Mouse (Mus musculus): ENCODE results near the gene Suco.

Suco gene

GRCm38 (mm10) chr1:161894126-161894525, 17.6 kb upstream of the Suco start:
- DNase-seq (ENCODE audit: low spot score) = no peak

DNA sequence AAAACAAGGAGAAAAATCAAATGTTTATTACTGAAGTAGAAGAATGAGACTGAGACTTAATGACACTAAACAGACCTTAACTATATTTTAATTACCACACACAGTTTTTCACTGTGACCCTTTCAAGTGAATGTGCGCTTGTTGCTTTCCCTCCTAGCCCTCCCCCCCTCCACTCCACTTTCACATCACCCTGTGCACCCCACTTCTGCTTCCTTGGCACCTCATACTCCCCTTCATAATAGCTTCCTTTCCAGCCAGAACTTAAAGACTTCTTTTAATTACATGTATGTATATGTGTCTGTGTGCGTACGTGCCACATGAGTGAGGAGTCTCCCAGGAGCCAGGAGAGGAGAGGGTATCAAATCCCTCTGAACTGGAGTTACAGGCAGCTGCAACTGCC, 12.3 kb upstream of the Suco start:
- no peak for DNase-seq (ENCODE audit: low spot score)

- DNase-seq (ENCODE audit: low spot score) = no peak
Observed at GRCm38 (mm10) chr1:161887679-161888260, 11.3 kb upstream of the Suco start.

DNA sequence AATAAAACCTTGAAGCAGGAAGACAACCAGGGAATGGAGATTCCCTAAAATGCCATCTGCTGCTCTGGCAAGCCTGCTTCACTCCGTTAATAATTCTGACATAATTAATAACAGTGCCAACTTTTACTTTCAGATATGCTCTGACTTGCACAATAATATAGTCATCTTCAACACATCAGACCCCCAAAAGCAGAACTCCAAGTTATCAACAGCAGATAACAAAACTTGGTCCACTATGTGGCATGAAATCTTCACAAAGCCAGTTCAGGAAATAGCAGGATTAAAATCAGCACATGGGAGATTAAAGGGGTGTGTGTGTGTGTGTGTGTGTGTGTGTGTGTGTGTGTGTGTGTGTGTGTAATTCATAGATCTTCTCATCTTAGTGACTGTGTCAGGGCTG, 9.3 kb upstream of the Suco start:
- no peak for DNase-seq (ENCODE audit: low spot score)

GRCm38 (mm10) chr1:161877580-161878142, 1.2 kb upstream of the Suco start:
- DNase-seq (ENCODE audit: low spot score) = no peak

- DNase-seq (ENCODE audit: low spot score) = peak; percentile 43
Observed at GRCm38 (mm10) chr1:161875706-161876552, 553 bp downstream of the Suco start.

DNA sequence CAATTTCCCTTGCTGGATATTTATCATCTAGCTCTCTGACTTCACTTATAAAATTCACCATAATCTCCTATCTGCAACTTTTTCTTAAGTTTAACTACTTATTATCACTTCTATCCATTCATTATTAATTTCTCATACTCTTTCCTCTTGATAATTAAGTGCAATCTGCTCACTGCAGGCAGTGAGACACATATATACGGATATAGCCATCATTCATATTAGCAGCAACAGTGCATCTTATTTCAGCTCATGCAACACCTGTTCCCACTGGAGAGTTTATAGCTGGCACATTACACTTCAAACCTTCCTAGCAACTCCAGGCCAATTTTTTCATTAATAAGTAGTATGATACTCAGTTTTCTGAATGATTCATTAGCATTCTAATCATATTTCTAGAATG, 7.1 kb downstream of the Suco start:
- no peak for DNase-seq (ENCODE audit: low spot score)

- DNase-seq (ENCODE audit: low spot score) = no peak
Observed at GRCm38 (mm10) chr1:161868413-161868812, 8.1 kb downstream of the Suco start.

DNA sequence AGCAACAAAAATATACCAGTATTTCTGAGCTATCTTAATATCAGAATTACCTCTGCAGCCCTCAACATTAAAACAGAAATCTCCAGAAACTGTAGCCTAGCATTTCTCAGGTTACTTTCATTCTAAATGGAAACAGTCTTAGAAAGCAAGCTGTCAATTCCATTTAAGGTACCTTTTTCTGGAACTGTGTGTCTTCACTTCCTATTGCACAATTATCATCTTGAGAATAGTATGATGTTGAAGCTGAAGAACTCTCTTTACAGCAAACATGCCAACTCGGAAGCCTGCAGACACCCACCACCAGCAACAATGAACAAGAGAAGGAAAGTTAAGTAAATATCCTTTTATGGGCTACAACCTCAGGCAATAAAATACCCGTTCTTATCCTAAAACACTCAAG, 12.7 kb downstream of the Suco start:
- no peak for DNase-seq (ENCODE audit: low spot score)

- DNase-seq (ENCODE audit: low spot score) = no peak
Observed at GRCm38 (mm10) chr1:161859248-161859647, 17.2 kb downstream of the Suco start.

DNA sequence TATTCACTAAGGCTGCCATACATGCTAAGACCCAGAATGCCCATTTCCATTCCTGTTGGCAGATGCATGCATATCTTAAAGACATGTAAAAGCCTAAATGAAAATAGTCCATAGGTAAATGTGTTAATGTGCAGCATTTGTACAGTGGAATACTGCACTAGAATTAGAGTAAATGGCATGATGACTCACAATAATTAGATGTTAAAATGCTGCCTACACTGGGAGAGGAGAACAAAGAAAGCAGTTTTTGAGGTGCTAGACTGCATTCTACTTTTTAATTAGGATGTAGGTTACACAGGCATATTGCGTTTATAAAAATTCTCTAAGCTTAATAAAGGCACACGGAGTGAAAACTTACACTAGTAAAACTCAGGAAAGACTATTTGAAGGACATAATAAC, 49.8 kb downstream of the Suco start:
- DNase-seq (ENCODE audit: low spot score) = no peak

DNA sequence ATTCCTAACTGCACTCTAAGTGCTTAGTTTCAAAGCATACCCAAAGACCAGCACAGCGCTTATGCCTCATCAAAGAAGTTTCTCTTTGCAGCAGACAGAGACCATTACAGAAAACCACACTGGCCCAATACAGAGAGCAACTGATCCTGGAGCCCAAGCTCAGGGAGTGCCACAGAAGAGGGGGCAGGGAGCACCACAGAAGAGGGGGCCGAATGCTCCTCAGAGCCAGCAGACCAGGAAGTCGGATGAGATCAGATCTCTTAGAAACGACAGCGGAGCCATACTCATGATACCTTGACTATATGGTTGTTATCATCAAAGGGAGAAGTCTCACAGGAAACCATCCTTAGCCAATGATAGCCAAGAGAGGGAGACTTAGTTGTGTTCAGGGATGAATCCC, 67.1 kb downstream of the Suco start:
- DNase-seq (ENCODE audit: low spot score) = no peak

DNA sequence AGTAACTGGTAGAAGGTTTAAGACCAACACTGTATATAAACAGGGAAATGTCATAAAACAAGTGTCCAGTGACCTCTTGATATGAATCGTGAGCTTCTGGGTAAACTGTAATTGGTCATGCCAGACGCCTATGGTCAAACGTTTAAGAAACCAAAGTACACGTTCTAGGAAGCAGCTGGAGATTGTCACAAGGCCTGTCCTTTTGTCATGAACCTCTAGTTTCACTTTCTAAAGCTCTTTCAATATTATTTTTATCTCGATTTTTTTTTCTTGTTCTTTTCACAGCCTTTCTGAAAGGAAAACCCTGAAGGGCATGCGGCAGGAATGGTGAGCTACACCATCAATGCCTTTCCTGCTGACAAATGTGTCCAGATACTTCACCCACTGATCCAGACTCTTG, 67.5 kb downstream of the Suco start:
- no peak for DNase-seq (ENCODE audit: low spot score)

DNA sequence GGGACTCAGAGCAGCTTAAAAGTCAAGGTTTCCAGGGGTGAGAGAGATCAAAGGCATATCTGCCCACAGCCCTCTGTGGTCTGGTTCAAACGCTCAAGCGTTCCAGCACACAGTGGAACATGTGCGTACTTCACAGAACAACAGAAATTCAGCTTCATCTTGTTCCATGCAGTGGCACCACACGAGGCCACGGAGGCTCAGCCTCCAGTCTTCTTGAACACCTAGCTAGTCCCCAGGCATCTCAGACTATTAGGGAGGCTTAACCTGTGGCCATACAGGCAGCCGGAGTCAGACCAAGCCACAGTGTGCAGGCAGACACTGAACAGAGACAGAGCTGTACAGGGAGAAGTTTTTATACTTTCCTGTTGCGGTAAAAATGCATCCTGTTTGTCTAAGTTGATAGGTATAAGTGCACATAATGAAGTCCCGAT, 71.9 kb downstream of the Suco start:
- DNase-seq (ENCODE audit: low spot score) = no peak

- no peak for DNase-seq (ENCODE audit: low spot score)
Observed at GRCm38 (mm10) chr1:161801321-161801720, 75.2 kb downstream of the Suco start.

DNA sequence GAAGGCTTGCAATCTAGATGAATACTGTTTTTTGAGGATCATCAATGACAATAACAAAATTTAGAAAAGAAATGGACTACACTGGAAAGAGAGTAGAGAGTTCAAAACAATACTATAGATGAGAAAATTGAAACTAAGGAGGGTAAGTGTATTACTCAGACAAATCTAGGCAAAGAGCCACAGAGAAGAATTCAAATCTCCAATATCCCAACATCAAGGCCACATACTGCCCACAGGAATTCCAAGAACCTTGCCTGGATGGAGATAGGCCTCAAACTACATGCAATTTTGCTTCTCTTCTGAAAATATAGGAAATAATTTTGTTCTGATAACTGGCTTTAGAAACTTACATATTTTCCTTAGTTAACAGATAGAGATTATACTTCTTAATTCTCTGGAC, 76.2 kb downstream of the Suco start:
- no peak for DNase-seq (ENCODE audit: low spot score)

- DNase-seq (ENCODE audit: low spot score) = peak; percentile 53
Observed at GRCm38 (mm10) chr1:161799791-161800190, 76.7 kb downstream of the Suco start.

- no peak for DNase-seq (ENCODE audit: low spot score)
Observed at GRCm38 (mm10) chr1:161798866-161799265, 77.6 kb downstream of the Suco start.

DNA sequence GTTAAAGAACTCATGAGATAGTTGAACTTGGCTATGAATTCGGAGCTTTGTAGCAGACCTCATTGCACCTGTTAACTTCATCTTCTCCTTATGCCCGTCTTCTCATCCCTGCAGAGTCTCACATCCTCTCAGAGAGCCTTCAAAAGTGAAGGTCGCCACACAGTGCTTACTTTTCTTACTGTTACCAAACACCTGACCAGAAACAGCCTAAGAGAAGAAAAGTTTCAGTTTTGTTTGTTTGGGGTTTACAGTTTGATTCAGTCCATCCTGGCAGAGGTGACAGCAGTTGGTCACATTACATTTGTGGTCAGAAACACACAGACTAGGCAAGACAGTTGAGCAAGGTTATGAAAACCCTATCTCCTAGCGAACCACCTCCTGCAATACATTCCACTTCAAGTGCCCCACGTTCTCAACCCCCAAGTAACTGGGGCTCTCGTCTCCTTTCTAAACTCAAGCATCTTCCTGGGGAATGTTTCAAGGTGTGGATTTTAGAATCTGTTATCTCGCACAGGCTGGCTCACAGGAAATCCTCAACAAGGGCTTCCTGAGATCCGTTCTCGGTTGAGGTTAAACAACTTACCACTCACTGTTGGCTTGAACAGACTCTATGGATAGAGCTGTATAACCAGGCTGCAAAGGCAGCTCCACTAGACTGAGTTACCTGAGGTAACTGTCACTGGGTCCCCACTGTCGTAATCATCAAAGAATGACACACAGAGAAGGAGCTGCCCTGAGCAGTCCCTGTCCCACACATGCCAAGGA, 81.9 kb downstream of the Suco start:
- no peak for DNase-seq (ENCODE audit: low spot score)

- no peak for DNase-seq (ENCODE audit: low spot score)
Observed at GRCm38 (mm10) chr1:161793321-161793720, 83.2 kb downstream of the Suco start.

GRCm38 (mm10) chr1:161792687-161792969, 83.9 kb downstream of the Suco start:
- DNase-seq (ENCODE audit: low spot score) = peak; percentile 76

DNA sequence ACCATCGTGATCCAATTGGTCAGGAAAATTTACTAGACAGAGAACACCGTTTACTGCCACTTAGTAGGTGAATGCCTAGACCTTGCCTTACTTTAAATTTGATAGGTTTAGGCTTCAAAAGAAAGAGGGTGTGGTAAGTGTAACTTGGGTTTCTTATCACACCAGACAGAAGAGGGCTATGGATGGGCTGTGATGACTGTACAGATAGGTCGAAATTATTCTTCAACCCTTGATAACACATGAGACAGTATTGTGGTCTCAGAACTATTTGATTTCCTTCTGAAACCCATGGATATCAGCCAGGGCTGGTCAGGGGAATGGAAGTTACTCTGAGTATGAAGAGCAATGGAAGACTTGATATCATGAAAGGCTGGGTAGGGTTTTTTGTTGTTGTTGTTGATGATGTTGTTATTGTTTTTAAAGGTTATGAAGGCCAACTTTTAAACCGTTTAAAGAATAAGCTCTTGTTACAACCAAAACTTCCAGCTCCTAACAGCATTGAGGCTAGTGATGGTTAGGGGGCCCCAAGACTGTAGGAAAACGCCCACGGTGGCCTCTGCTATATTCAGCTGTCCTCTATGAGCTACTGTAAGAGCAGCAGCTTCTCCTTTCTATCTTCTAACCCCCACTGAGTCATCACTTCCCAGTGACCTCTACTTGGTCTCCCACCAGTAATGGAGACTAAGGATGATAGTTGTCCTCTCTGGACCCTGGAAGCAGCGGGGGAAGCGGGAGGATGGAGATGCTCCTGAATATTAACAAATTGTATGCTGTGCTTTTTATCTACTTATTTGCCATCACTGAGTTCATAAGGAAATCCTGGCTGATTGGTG, 84.4 kb downstream of the Suco start:
- peak; percentile 75 for DNase-seq (ENCODE audit: low spot score)
